Mouse (Mus musculus): ENCODE results near the gene Fam207a.

DNA sequence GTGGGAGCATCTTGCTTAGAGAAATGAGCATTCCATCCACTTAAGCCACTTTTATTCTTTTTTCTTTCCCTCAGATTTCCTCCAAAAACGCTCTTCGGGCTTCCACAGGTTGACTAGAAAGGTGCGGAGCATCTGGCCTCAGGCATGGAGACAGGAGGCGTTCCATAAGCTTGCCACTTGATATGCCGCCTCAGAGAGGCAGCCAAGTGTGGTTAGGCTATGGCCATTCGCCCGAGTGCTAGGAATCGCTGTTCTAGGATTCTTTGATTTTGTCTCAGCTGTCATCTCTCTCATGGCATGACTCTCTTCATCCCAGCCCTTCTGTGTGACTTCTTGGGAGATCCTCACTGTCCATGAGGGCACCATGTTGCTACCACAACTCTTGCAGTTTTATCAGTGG is 54.4 kb downstream of the Fam207a start:
- TF ChIP-seq POLR2A (IDR thresholded peaks at IDR 0.05; ENCODE audit: control insufficient read depth, low read depth, low read length): no peak
- TF ChIP-seq CTCF (IDR thresholded peaks at IDR 0.05; ENCODE audit: control insufficient read depth, insufficient read depth, insufficient replicate concordance, low read depth, low read length): no peak
